Mouse (Mus musculus) spleen, adult 2 months (tissue): ENCODE measurements around the gene Mllt6. TPM values are rescaled to one million over a fixed set of nuclear protein-coding genes. Genes with fewer than 3 reads are reported as not detected.
A peak's percentile ranks its signal among the peaks of the same experiment; 100 is the strongest.
"Not testable (repeated sequence)": the region's sequence is repeated elsewhere in the genome, so short reads cannot be mapped to it uniquely, and the experiment has no call there.

ENCODE experiments used
- DNase-seq, 2 experiments: peaks; one replicate each; pipeline versions ENCODE4 v3.0.0 to v3.0.0-alpha.2; 2012 to 2021; ENCODE audit warnings: low spot score in 2 of 2, low read depth in 1 of 2
- H3K27ac ChIP-seq: fragments of 200-500 bp; 2 replicates; pipeline ENCODE4 v1.5.1; 2012; ENCODE audit warnings: low read length, inconsistent platforms; ENCODE audit not compliant: insufficient read depth
- H3K27me3 ChIP-seq: fragments of 200-500 bp; 2 replicates; pipeline ENCODE4 v1.6.1; 2012; ENCODE audit warnings: mild to moderate bottlenecking, moderate library complexity, low read length, inconsistent platforms; ENCODE audit not compliant: control insufficient read depth, insufficient read depth
- H3K36me3 ChIP-seq: fragments of 200-500 bp; 2 replicates; pipeline ENCODE4 v1.6.1; 2012; ENCODE audit warnings: mild to moderate bottlenecking, low read length, inconsistent platforms; ENCODE audit not compliant: control insufficient read depth, insufficient read depth
- H3K4me1 ChIP-seq: fragments of 200-500 bp; 2 replicates; pipeline ENCODE4 v1.6.1; 2011; ENCODE audit warnings: inconsistent platforms; ENCODE audit not compliant: control insufficient read depth, insufficient read depth, insufficient read length
- H3K4me3 ChIP-seq: fragments of 200-500 bp; 2 replicates; pipeline ENCODE4 v1.5.1; 2011; ENCODE audit warnings: mild to moderate bottlenecking, inconsistent platforms; ENCODE audit not compliant: insufficient read depth, insufficient read length; ENCODE audit errors: extremely low read depth
- CTCF ChIP-seq: fragments of 200-500 bp; IDR thresholded peaks from 2 replicates; pipeline ENCODE4 v1.5.1; 2011; ENCODE audit warnings: mild to moderate bottlenecking, inconsistent platforms; ENCODE audit not compliant: insufficient read depth, insufficient read length, insufficient replicate concordance; ENCODE audit errors: extremely low read depth
- POLR2A ChIP-seq: fragments of 200-500 bp; IDR thresholded peaks from 2 replicates; pipeline ENCODE4 v1.6.1; 2011; ENCODE audit warnings: low read depth, low read length, inconsistent platforms
- WGBS: fragments of 180-500 bp; shearing (Covaris S2); methylation state at CpG from one replicate; pipeline ENCODE4 v1.1.7; 2018; 5-methylcytosine and 5-hydroxymethylcytosine counted together
- polyA plus RNA-seq: library from polyadenylated mRNA; depleted of rRNA; stranded (reverse); fragments of >200 nt; gene quantifications from 2 replicates; pipeline ENCODE4 v1.2.3, GENCODE M21; 2012

Mllt6 gene
- polyA plus RNA-seq, 1 experiment, result 65.8 TPM

GRCm38 (mm10) chr11:97644834-97645233 lies 18.4 kb upstream of the Mllt6 start:
- Histone ChIP-seq H3K27me3 (no peaks in the 10 kb centered on the region), H3K4me3 (no peak overlapping the region), H3K27ac (no peak overlapping the region), H3K4me1 (peaks cover 4% of the 10 kb centered on the region; the same call in 1 of the 2 replicates), H3K36me3 (no peaks in the 10 kb centered on the region)
- 11% methylated on average over 6 of the region's 6 CpGs for WGBS
- DNase-seq, result peak in 1 of 2 experiments; percentile 81
- no peak for TF ChIP-seq POLR2A
- TF ChIP-seq CTCF, result peak; percentile 69; the same call in 1 of the 2 replicates

GRCm38 (mm10) chr11:97648541-97648940 lies 14.7 kb upstream of the Mllt6 start:
- not testable (repeated sequence) for H3K4me1 ChIP-seq, H3K4me3 ChIP-seq, H3K27ac ChIP-seq, H3K27me3 ChIP-seq, H3K36me3 ChIP-seq, DNase-seq
- 64% methylated on average over 4 of the region's 4 CpGs for WGBS

DNA sequence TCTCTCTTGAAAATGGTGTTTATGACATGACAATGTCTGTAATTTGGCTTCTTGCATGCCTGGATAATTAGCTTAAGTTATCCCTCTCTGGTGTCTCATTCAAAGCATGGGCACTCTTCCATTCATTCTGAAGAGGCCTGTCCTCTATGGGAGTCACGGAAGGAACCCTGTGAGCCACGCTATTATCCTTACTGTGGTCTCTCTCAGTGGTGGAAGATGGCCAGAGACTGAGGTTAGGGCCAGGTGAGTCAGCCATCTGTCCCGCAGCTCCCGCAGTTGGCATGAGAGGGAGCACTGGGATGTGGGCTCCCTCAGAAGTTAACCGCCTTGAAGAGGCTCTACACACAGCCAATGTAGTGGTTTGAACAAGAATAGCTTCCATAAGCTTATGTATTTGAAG lies 12.9 kb upstream of the Mllt6 start:
- Histone ChIP-seq H3K27ac (no peak overlapping the region), H3K4me3 (no peak overlapping the region), H3K4me1 (no peaks in the 10 kb centered on the region), H3K27me3 (no peaks in the 10 kb centered on the region), H3K36me3 (no peaks in the 10 kb centered on the region)
- TF ChIP-seq CTCF (no peak), POLR2A (no peak)
- 75% methylated on average over 5 of the region's 5 CpGs for WGBS
- DNase-seq, result no peak

DNA sequence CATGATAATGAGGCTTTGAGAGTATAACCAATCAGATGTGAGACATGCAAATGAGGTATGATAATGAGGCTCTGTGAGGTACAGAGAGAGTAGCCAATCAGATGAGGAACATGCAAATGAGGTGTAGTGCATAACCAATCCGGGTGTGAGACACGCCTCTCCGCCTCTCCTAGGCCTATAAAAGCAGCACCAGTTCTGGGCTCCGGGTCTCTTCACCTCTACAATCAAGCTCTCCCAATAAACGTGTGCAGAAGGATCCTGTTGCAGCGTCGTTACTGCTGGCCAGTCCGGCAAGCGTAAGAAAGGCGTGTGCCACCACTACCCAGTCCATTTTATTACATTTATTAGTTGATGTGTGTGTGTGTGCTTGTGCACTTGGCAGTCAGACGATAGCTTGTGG lies 9.8 kb upstream of the Mllt6 start:
- H3K36me3 ChIP-seq, H3K27ac ChIP-seq, H3K4me3 ChIP-seq, DNase-seq, H3K4me1 ChIP-seq, H3K27me3 ChIP-seq: not testable (repeated sequence)
- WGBS, result 94% methylated on average over 11 of the region's 11 CpGs

GRCm38 (mm10) chr11:97654210-97654609 lies 9.0 kb upstream of the Mllt6 start:
- H3K27me3 ChIP-seq, result no peaks in the 10 kb centered on the region
- H3K4me3 ChIP-seq, result no peak overlapping the region
- H3K36me3 ChIP-seq, result no peaks in the 10 kb centered on the region; the same call in 1 of the 2 replicates
- peaks cover 6% of the 10 kb centered on the region; the same call in 1 of the 2 replicates for H3K4me1 ChIP-seq
- 87% methylated on average over 2 of the region's 2 CpGs for WGBS
- TF ChIP-seq POLR2A (no peak), CTCF (no peak)
- DNase-seq, result no peak
- no peak overlapping the region for H3K27ac ChIP-seq

DNA sequence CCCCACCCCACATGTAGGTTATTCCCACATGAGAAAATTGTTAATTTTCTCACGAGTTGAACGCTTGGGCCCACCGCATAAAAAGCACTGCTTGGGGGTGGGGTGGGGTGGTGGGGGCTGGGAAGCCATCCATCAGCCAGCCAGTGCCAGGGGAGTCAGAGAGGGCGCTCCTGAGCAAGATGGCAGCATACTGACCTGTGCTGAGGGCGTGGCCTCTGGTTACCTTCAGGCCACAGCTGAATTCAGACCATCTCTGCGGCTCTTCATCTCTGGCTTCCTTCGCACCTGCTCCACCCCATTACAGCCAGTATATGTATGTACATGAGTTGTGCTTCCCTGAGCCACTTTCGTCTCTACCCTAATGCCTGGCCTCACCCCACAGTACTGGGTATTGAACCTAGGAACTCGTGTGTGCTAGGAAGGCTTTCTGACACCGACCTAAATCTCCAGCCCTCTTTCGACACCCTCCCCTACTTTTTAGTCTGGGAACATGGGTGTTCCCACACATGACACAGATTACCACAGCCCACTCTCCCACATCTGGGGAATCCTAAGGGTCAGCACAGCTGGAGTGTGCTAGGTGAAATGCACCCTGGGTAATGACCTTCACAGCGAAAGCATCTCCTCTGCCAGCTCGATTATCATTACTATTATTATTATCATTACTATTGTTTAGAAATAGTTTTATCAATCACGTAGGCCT lies 6.8 kb upstream of the Mllt6 start:
- H3K4me3 ChIP-seq, result no peak overlapping the region
- H3K36me3 ChIP-seq, result no peaks in the 10 kb centered on the region; the same call in 1 of the 2 replicates
- TF ChIP-seq CTCF, result no peak
- no peak for TF ChIP-seq POLR2A
- 89% methylated on average over 14 of the region's 14 CpGs for WGBS
- DNase-seq, result no peak
- H3K4me1 ChIP-seq, result peaks cover 6% of the 10 kb centered on the region; the same call in 1 of the 2 replicates
- no peaks in the 10 kb centered on the region for H3K27me3 ChIP-seq
- no peak overlapping the region for H3K27ac ChIP-seq

DNA sequence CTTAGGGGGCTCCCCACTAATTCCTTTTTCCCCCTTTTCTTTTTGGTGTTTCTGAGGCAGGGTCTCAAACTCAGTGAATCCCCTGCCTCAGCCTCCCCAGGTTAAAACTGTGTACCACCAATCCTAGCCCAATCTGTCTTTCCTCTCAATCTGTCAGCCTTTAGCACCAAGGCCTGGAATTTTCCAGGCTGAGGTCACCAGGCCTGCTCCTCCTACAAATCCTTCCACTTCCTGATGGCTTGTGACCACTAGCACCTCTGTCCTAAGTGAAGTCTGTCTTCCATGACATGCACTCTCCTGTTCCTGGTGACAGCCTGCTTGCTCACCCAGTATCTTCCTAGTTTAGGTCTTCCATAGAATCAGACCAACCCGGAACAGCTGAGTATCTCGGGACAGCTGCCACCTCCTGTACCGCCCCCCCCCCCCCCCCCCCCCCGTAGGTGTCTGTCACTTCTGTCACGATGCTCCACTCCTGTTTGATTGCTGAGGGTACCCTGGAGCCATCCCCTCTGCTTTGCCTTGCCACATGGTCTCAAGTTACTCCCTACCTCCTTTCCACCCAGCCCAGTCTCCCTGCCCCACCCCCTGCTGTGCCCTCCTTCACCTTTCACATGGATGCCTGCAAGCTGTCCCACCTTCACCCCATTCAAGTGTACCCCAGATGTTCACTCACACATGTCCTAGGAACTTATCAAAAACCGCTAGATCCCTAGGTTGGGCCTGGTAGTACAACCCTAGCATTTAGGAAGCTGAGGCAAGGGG lies 5.8 kb upstream of the Mllt6 start:
- no peak overlapping the region for H3K27ac ChIP-seq
- H3K27me3 ChIP-seq, result no peaks in the 10 kb centered on the region
- H3K4me1 ChIP-seq, result peaks cover 6% of the 10 kb centered on the region; the same call in 1 of the 2 replicates
- WGBS, result 71% methylated on average over 4 of the region's 6 CpGs
- H3K36me3 ChIP-seq, result no peaks in the 10 kb centered on the region; the same call in 1 of the 2 replicates
- no peak overlapping the region for H3K4me3 ChIP-seq
- no peak for DNase-seq
- no peak for TF ChIP-seq POLR2A
- no peak for TF ChIP-seq CTCF

GRCm38 (mm10) chr11:97657967-97658366 lies 5.2 kb upstream of the Mllt6 start:
- 75% methylated on average over 6 of the region's 6 CpGs for WGBS
- not testable (repeated sequence) for H3K4me1 ChIP-seq, DNase-seq, H3K27me3 ChIP-seq, H3K27ac ChIP-seq, H3K36me3 ChIP-seq, H3K4me3 ChIP-seq
